Mouse (Mus musculus): ENCODE results near the gene Gm8453. TPM values are rescaled to one million over a fixed set of nuclear protein-coding genes. Genes with fewer than 3 reads are reported as not detected.
"Not testable (repeated sequence)": the region's sequence is repeated elsewhere in the genome, so short reads cannot be mapped to it uniquely, and the experiment has no call there.

The Gm8453 gene
- polyA plus RNA-seq (2016; fragmentation: Nextera tagmentation; extraction: Ambion mirVana): not detected in 2 replicates

- H3K4me3 ChIP-seq; H3K4me1 ChIP-seq; H3K9me3 ChIP-seq (replicated peaks); H3K27ac ChIP-seq (replicated peaks); H3K27me3 ChIP-seq (ENCODE audit: low read depth, poor library complexity, severe bottlenecking); DNase-seq (ENCODE audit: low spot score); H3K36me3 ChIP-seq: not testable (repeated sequence)
- WGBS: 35% methylated on average over 2 of the region's 2 CpGs
Measured at GRCm38 (mm10) chr7:22229384-22229783, at the start of gene Gm8453. Gene Gm8453 (minus strand): TSS chr7:22229484.

DNA sequence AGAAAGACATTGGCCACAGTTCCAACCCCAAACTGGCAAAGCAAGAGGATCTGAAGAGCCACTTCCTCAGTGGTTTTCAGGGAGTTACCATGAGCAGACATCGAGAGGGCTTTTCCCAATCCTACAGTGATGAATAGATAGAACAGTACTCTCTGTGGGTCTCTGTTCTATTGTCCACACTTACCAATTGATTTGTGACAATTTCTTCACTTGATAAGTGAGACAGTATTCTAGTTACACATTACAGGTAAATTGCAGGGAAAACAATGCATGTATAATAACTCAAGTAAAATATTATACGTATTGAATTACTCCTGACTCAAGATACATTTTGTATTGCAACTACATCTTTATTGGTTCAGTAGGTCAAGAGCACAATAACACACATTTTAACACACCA lies 28.1 kb downstream of the Gm8453 start, which contains the start of gene Gm8653:
TSS of gene Gm8653 (minus strand) at position 101 of the 400 bp plus-strand sequence.
- no CpG with 5 or more reads among the region's 2 CpGs for WGBS
- not testable (repeated sequence) for H3K4me3 ChIP-seq, H3K4me1 ChIP-seq

GRCm38 (mm10) chr7:22189077-22189476 lies 40.2 kb downstream of the Gm8453 start, which contains the start of gene Vmn1r143:
Gene Vmn1r143 (plus strand): TSS chr7:22189377.
- not testable (repeated sequence) for DNase-seq (ENCODE audit: low spot score); H3K27me3 ChIP-seq (ENCODE audit: low read depth, poor library complexity, severe bottlenecking); H3K4me1 ChIP-seq; H3K9me3 ChIP-seq (replicated peaks); H3K4me3 ChIP-seq; H3K27ac ChIP-seq (replicated peaks); H3K36me3 ChIP-seq
- no CpG with 5 or more reads among the region's 3 CpGs for WGBS

More for the DNA sequence above, 28.1 kb downstream of the Gm8453 start, which contains the start of gene Gm8653:
- H3K9me3 ChIP-seq (replicated peaks); H3K27ac ChIP-seq (replicated peaks); DNase-seq (ENCODE audit: low spot score); H3K27me3 ChIP-seq (ENCODE audit: low read depth, poor library complexity, severe bottlenecking); H3K36me3 ChIP-seq: not testable (repeated sequence)

Other genes with a start within 250 kb of the Gm8453 start
- not detected in 2 replicates for gene Vmn1r137, start 234.9 kb downstream of the Gm8453 start, polyA plus RNA-seq (2016; fragmentation: Nextera tagmentation; extraction: Ambion mirVana)
- not detected in 2 replicates for gene Vmn1r138, start 200.6 kb downstream of the Gm8453 start, polyA plus RNA-seq (2016; fragmentation: Nextera tagmentation; extraction: Ambion mirVana)
- gene Gm6176, start 173.2 kb downstream of the Gm8453 start, polyA plus RNA-seq (2016; fragmentation: Nextera tagmentation; extraction: Ambion mirVana): not detected in 2 replicates
- gene Vmn1r139, start 160.4 kb downstream of the Gm8453 start, polyA plus RNA-seq (2016; fragmentation: Nextera tagmentation; extraction: Ambion mirVana): not detected in 2 replicates
- gene Gm16451, start 111.2 kb downstream of the Gm8453 start, polyA plus RNA-seq (2016; fragmentation: Nextera tagmentation; extraction: Ambion mirVana): not detected in 2 replicates
- gene Gm10666, start 94.7 kb downstream of the Gm8453 start, polyA plus RNA-seq (2016; fragmentation: Nextera tagmentation; extraction: Ambion mirVana): not detected in 2 replicates
- not detected in 2 replicates for gene Vmn1r142, start 65.4 kb downstream of the Gm8453 start, polyA plus RNA-seq (2016; fragmentation: Nextera tagmentation; extraction: Ambion mirVana)
- not detected in 2 replicates for gene Vmn1r143, start 40.1 kb downstream of the Gm8453 start, polyA plus RNA-seq (2016; fragmentation: Nextera tagmentation; extraction: Ambion mirVana)
- gene Gm8653, start 28.2 kb downstream of the Gm8453 start, polyA plus RNA-seq (2016; fragmentation: Nextera tagmentation; extraction: Ambion mirVana): not detected in 2 replicates
- gene Gm4187, start 100.2 kb upstream of the Gm8453 start, polyA plus RNA-seq (2016; fragmentation: Nextera tagmentation; extraction: Ambion mirVana): not detected in 2 replicates
- not detected in 2 replicates for gene Gm8660, start 141.6 kb upstream of the Gm8453 start, polyA plus RNA-seq (2016; fragmentation: Nextera tagmentation; extraction: Ambion mirVana)
- gene Vmn1r148, start 184.1 kb upstream of the Gm8453 start, polyA plus RNA-seq (2016; fragmentation: Nextera tagmentation; extraction: Ambion mirVana): not detected in 2 replicates
- not detected in 2 replicates for gene Vmn1r149, start 208.7 kb upstream of the Gm8453 start, polyA plus RNA-seq (2016; fragmentation: Nextera tagmentation; extraction: Ambion mirVana)
- gene Gm10665, start 234.6 kb upstream of the Gm8453 start, polyA plus RNA-seq (2016; fragmentation: Nextera tagmentation; extraction: Ambion mirVana): not detected in 2 replicates